ENCODE assay signal across 8 mouse cellular contexts in the genomic region with DNA sequence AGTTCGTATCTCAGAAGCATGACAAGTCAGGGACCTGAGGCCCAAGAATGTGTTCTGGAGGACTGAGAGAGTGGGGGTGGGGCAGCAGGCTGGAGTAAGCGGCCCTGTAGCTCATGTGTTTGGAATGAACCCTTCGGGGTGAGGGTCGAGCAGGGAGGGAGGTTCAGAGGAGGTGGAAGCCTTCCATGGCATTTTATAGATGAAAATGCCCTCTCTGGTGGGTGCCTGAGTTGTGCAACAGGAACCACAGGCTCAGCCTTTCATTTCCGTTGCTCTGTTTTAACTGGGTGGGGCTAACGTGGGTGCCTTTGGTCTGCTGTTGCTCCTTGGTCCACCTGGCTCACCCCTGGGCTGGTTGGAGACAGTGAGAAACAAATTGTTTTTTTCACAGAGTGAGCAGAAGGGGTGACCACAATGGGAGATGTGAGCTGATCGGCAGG. TPM values are rescaled to one million over a fixed set of nuclear protein-coding genes. Genes with fewer than 3 reads are reported as not detected.
A peak's percentile ranks its signal among the peaks of the same experiment; 100 is the strongest.
DNase-seq lines count a peak whose midpoint lies in the region; ATAC-seq and TF ChIP-seq lines count a peak whose summit lies in the region.
"Had no signal": no experiment of that assay in that cellular context is flagged by ENCODE, and none has a peak within 500 bp of the region (broad histone marks: within the 10 kb centered on the region; RNA-seq: fewer than 3 reads in every experiment).

No protein-coding gene starts in this region.

- peak; percentile 25; the same call in 1 of the 2 replicates for ATAC-seq in liver, embryonic 13.5 days (ENCODE audit: low read depth)
- peak; percentile 53 for ATAC-seq in liver, postnatal 0 days
- ATAC-seq in hindbrain, embryonic 14.5 days (ENCODE audit: low FRiP score): no peak

- TF ChIP-seq POLR2A in bone marrow macrophage, adult 2 months (IDR thresholded peaks at IDR 0.05; ENCODE audit: borderline replicate concordance, low read depth, low read length): no peak

- no peak overlapping the region for H3K27ac ChIP-seq in liver, embryonic 13.5 days
- peak overlapping the region; percentile 53 for H3K27ac ChIP-seq in bone marrow macrophage, adult 2 months (ENCODE audit: insufficient read depth, low read depth, low read length)
- H3K27ac ChIP-seq in liver, postnatal 0 days (ENCODE audit: low read depth): peak overlapping the region; percentile 81; the same call in 1 of the 2 replicates
- no peak overlapping the region for H3K27ac ChIP-seq in hindbrain, embryonic 14.5 days
- H3K27ac ChIP-seq: limb, embryonic 13.5 days had no signal

- intact Hi-C loops in left cerebral cortex, postnatal 4 days (cut with DNase I): no loop called here

- H3K4me2 ChIP-seq in liver, embryonic 13.5 days: 0 out of 2 replicates have a peak overlapping the region, but pooled peaks have one; percentile 9
- peak overlapping the region; percentile 57 for H3K4me2 ChIP-seq in liver, postnatal 0 days (ENCODE audit: low read depth, low read length)
- no peak overlapping the region for H3K4me2 ChIP-seq in hindbrain, embryonic 14.5 days (replicated peaks)
- H3K4me2 ChIP-seq: limb, embryonic 13.5 days had no signal

- H3K9me3 ChIP-seq in liver, embryonic 13.5 days (replicated peaks): no peaks in the 10 kb centered on the region
- no peaks in the 10 kb centered on the region for H3K9me3 ChIP-seq in liver, postnatal 0 days (ENCODE audit: low read length)
- H3K9me3 ChIP-seq in hindbrain, embryonic 14.5 days (ENCODE audit: control insufficient read depth, low read length): no peaks in the 10 kb centered on the region
- H3K9me3 ChIP-seq: limb, embryonic 13.5 days had no signal

- TF ChIP-seq EP300 in liver, postnatal 0 days (IDR thresholded peaks at IDR 0.05; ENCODE audit: low read depth): no peak

- no peak for TF ChIP-seq CTCF in bone marrow macrophage, adult 2 months (IDR thresholded peaks at IDR 0.05; ENCODE audit: low read depth, low read length)
- TF ChIP-seq CTCF in liver, postnatal 0 days (IDR thresholded peaks at IDR 0.05; ENCODE audit: low read depth): no peak

- H3K4me1 ChIP-seq in liver, embryonic 13.5 days (replicated peaks): peaks cover 46% of the 10 kb centered on the region
- H3K4me1 ChIP-seq in bone marrow macrophage, adult 2 months (ENCODE audit: control insufficient read depth, insufficient read depth, low read length): peaks cover 67% of the 10 kb centered on the region
- H3K4me1 ChIP-seq in liver, postnatal 0 days (ENCODE audit: insufficient read depth): peaks cover 40% of the 10 kb centered on the region
- no peaks in the 10 kb centered on the region; the same call in 1 of the 2 replicates for H3K4me1 ChIP-seq in hindbrain, embryonic 14.5 days (replicated peaks; ENCODE audit: control insufficient read depth, insufficient read depth, low read length)

- peaks cover 26% of the 10 kb centered on the region for H3K27me3 ChIP-seq in liver, embryonic 13.5 days
- no peaks in the 10 kb centered on the region for H3K27me3 ChIP-seq in liver, postnatal 0 days (ENCODE audit: insufficient read depth, low read length)
- peaks cover 3% of the 10 kb centered on the region; the same call in 1 of the 2 replicates for H3K27me3 ChIP-seq in hindbrain, embryonic 14.5 days (ENCODE audit: control insufficient read depth, insufficient read depth, low read length)

- no peak for DNase-seq in liver, embryonic 13.5 days
- no peak for DNase-seq in liver
- DNase-seq in liver, postnatal 0 days: peak; percentile 36
- DNase-seq in thymus, postnatal 14 days: peak; percentile 69
- no peak for DNase-seq in left cerebral cortex, postnatal 4 days
- DNase-seq in hindbrain, embryonic 14.5 days (ENCODE audit: low spot score): no peak

- no peaks in the 10 kb centered on the region for H3K36me3 ChIP-seq in liver, embryonic 13.5 days
- peaks cover 5% of the 10 kb centered on the region; the same call in 1 of the 2 replicates for H3K36me3 ChIP-seq in liver, postnatal 0 days (replicated peaks; ENCODE audit: insufficient read depth, low read length)
- H3K36me3 ChIP-seq in hindbrain, embryonic 14.5 days (replicated peaks; ENCODE audit: control insufficient read depth, insufficient read depth): no peaks in the 10 kb centered on the region
- H3K36me3 ChIP-seq: limb, embryonic 13.5 days had no signal

- 12% methylated on average over 7 of the region's 7 CpGs for WGBS in liver, embryonic 13.5 days (ENCODE audit: insufficient replicate concordance)
- WGBS in liver, postnatal 0 days (ENCODE audit: insufficient replicate concordance): 18% methylated on average over 7 of the region's 7 CpGs
- 66% methylated on average over 7 of the region's 7 CpGs for WGBS in hindbrain, embryonic 14.5 days

- no peak overlapping the region for H3K9ac ChIP-seq in liver, embryonic 13.5 days
- H3K9ac ChIP-seq in liver, postnatal 0 days (replicated peaks): no peak overlapping the region
- no peak overlapping the region for H3K9ac ChIP-seq in hindbrain, embryonic 14.5 days
- H3K9ac ChIP-seq: limb, embryonic 13.5 days had no signal

- no peak overlapping the region for H3K4me3 ChIP-seq in liver, embryonic 13.5 days (replicated peaks)
- H3K4me3 ChIP-seq in bone marrow macrophage, adult 2 months (ENCODE audit: insufficient read depth, low read length): peak overlapping the region; percentile 18
- H3K4me3 ChIP-seq in liver, postnatal 0 days (ENCODE audit: low read depth, low read length): 0 out of 2 replicates have a peak overlapping the region, but pooled peaks have one; percentile 17
- H3K4me3 ChIP-seq in hindbrain, embryonic 14.5 days (replicated peaks; ENCODE audit: low read length): no peak overlapping the region
- H3K4me3 ChIP-seq: limb, embryonic 13.5 days had no signal

RNA-seq across cellular contexts. Expression of a gene that starts 9.2 kb away (rescaled TPM):
- polyA plus RNA-seq in liver, embryonic 13.5 days (2015; fragmentation: Nextera tagmentation; extraction: Ambion mirVana): 7.5 and 8.3 TPM in 2 replicates
- 59.7 and 60.3 TPM in 2 replicates for polyA plus RNA-seq in bone marrow macrophage, adult 2 months (2012; ENCODE audit: insufficient read depth, insufficient read length, missing spikeins)
- 14.6 and 15.0 TPM in 2 replicates for polyA plus RNA-seq in liver, postnatal 0 days (2015; fragmentation: Nextera tagmentation; extraction: Ambion mirVana)
- total RNA-seq in left cerebral cortex, postnatal 4 days (2021): 1 to 10 TPM; 5.3 to 5.4 TPM
- 6.0 and 8.4 TPM in 2 replicates for polyA plus RNA-seq in hindbrain, embryonic 14.5 days (2014; fragmentation: Nextera tagmentation; extraction: Ambion mirVana)

Comparison
In these comparisons a context has a peak if more than half of its experiments do, and no peak if none do; other contexts are left out.
1. DNase-seq: peak in liver, postnatal 0 days (single experiment) and thymus, postnatal 14 days (single experiment); none in liver, embryonic 13.5 days (single experiment), liver (single experiment), left cerebral cortex, postnatal 4 days (single experiment) and hindbrain, embryonic 14.5 days (single experiment).
2. H3K27ac ChIP-seq: peak in bone marrow macrophage, adult 2 months (single experiment) and liver, postnatal 0 days (single experiment); none in liver, embryonic 13.5 days (single experiment) and hindbrain, embryonic 14.5 days (single experiment).
3. H3K4me3 ChIP-seq: peak in bone marrow macrophage, adult 2 months (single experiment) and liver, postnatal 0 days (single experiment); none in liver, embryonic 13.5 days (single experiment) and hindbrain, embryonic 14.5 days (single experiment).